Mouse (Mus musculus) kidney, adult 18-20 months (tissue): ENCODE measurements at regions not wholly inside any gene's neighbourhood (a gene's known extent, or its start where the extent isn't known, plus 50 kb on each side); places are given as distances from the start of the nearest gene placed in this dataset.
A peak's percentile ranks its signal among the peaks of the same experiment; 100 is the strongest.

Experiments
- DNase-seq: peaks from one replicate; pipeline ENCODE4 v3.0.0; 2021

- no peak for DNase-seq
These were observed 89.9 kb upstream of the Mef2a start for GRCm38 (mm10) chr7:67462591-67462990.

GRCm38 (mm10) chr7:67461333-67462255, 88.9 kb upstream of the Mef2a start:
- peak; percentile 78 for DNase-seq

- peak; percentile 41 for DNase-seq
These were observed 87.2 kb upstream of the Mef2a start for GRCm38 (mm10) chr7:67459810-67460209.

GRCm38 (mm10) chr7:67459209-67459608, 86.6 kb upstream of the Mef2a start:
- DNase-seq = no peak

- no peak for DNase-seq
These were observed 86.0 kb upstream of the Mef2a start for GRCm38 (mm10) chr7:67458640-67459039.

- no peak for DNase-seq
These were observed 85.2 kb upstream of the Mef2a start for GRCm38 (mm10) chr7:67457898-67458297.

- no peak for DNase-seq
These were observed 83.4 kb upstream of the Mef2a start for GRCm38 (mm10) chr7:67456015-67456414.

GRCm38 (mm10) chr7:67454458-67454857, 81.8 kb upstream of the Mef2a start:
- DNase-seq = no peak

- DNase-seq = peak; percentile 30
These were observed 78.6 kb upstream of the Mef2a start for GRCm38 (mm10) chr7:67451157-67451793.

GRCm38 (mm10) chr7:67446606-67447005, 73.9 kb upstream of the Mef2a start:
- DNase-seq = no peak

GRCm38 (mm10) chr7:67445203-67446041, 72.8 kb upstream of the Mef2a start:
- no peak for DNase-seq

GRCm38 (mm10) chr7:67444523-67444942, 71.9 kb upstream of the Mef2a start:
- no peak for DNase-seq

GRCm38 (mm10) chr7:67443666-67444065, 71.0 kb upstream of the Mef2a start:
- no peak for DNase-seq

GRCm38 (mm10) chr7:67443001-67443555, 70.4 kb upstream of the Mef2a start:
- DNase-seq = no peak

- DNase-seq = no peak
These were observed 69.6 kb upstream of the Mef2a start for GRCm38 (mm10) chr7:67442284-67442683.

GRCm38 (mm10) chr7:67440806-67441205, 68.1 kb upstream of the Mef2a start:
- no peak for DNase-seq

GRCm38 (mm10) chr7:67437216-67438006, 64.8 kb upstream of the Mef2a start:
- DNase-seq = peak; percentile 25

GRCm38 (mm10) chr7:67435643-67436339, 63.1 kb upstream of the Mef2a start:
- peak; percentile 38 for DNase-seq

- no peak for DNase-seq
These were observed 58.3 kb upstream of the Mef2a start for GRCm38 (mm10) chr7:67430987-67431386.

- no peak for DNase-seq
These were observed 57.4 kb upstream of the Mef2a start for GRCm38 (mm10) chr7:67430041-67430440.
